ENCODE assay signal across 21 mouse cellular contexts in genomic region chr3:9370096-9370495, GRCm38 (mm10).
A peak's percentile ranks its signal among the peaks of the same experiment; 100 is the strongest.
DNase-seq lines count a peak whose midpoint lies in the region; ATAC-seq and TF ChIP-seq lines count a peak whose summit lies in the region.
"Had no signal": no experiment of that assay in that cellular context is flagged by ENCODE, and none has a peak within 500 bp of the region (broad histone marks: within the 10 kb centered on the region; RNA-seq: fewer than 3 reads in every experiment).

No protein-coding gene starts in this region.

- H3K79me2 ChIP-seq in CH12.LX (replicated peaks; ENCODE audit: control insufficient read depth, extremely low read depth, insufficient read depth, poor library complexity, severe bottlenecking): no peaks in the 10 kb centered on the region

- no peak for DNase-seq in hindbrain, postnatal 0 days (ENCODE audit: low spot score)
- no peak for DNase-seq in lung, embryonic 14.5 days
- no peak for DNase-seq in lung, postnatal 25 days (ENCODE audit: low spot score)
- DNase-seq in CH12.LX (ENCODE audit: extremely low read depth): no peak
- DNase-seq in ZHBTc4 (ENCODE audit: low read depth, low spot score): peak; percentile 51
- no peak for DNase-seq in gastrocnemius, adult 2 months
- no peak for DNase-seq in adrenal gland, postnatal 14 days
- DNase-seq: cerebellum, adult 11 months; cerebellum, postnatal 10 days; kidney, adult 18-20 months; kidney, postnatal 4 days; thymus, adult 2 months had no signal

- H3K4me3 ChIP-seq in hindbrain, postnatal 0 days (ENCODE audit: low read length): no peak overlapping the region
- no peak overlapping the region for H3K4me3 ChIP-seq in hindbrain, embryonic 16.5 days (ENCODE audit: low read length)
- no peak overlapping the region for H3K4me3 ChIP-seq in lung, embryonic 14.5 days (ENCODE audit: low read depth, low read length)
- H3K4me3 ChIP-seq in CH12.LX (replicated peaks in 1 of 3; ENCODE audit: low read depth in 2 of 3, low read length in 2 of 3, poor library complexity in 1 of 3): no peak overlapping the region
- no peak overlapping the region for H3K4me3 ChIP-seq in gastrocnemius, adult 2 months
- H3K4me3 ChIP-seq: embryonic facial prominence, embryonic 12.5 days; forebrain, embryonic 12.5 days; hindbrain, embryonic 15.5 days; left cerebral cortex, adult 2 months; lung, embryonic 15.5 days had no signal

- H3K9me3 ChIP-seq in hindbrain, postnatal 0 days (ENCODE audit: low read length): no peaks in the 10 kb centered on the region; the same call in 1 of the 2 replicates
- H3K9me3 ChIP-seq in hindbrain, embryonic 16.5 days (ENCODE audit: control insufficient read depth, low read length): 0 out of 2 replicates have a peak, but pooled peaks cover 2% of the 10 kb centered on the region
- H3K9me3 ChIP-seq in lung, embryonic 14.5 days (ENCODE audit: low read depth, low read length): no peaks in the 10 kb centered on the region
- peaks cover 3% of the 10 kb centered on the region for H3K9me3 ChIP-seq in CH12.LX (replicated peaks; ENCODE audit: low read length)
- H3K9me3 ChIP-seq: embryonic facial prominence, embryonic 12.5 days; forebrain, embryonic 12.5 days; hindbrain, embryonic 15.5 days; lung, embryonic 15.5 days had no signal

- dilution Hi-C loops in CH12.LX (cut with MboI; ENCODE audit: extremely low pct_ligation_motif_present, extremely low pct_unique_long_range_greater_than_20kb, low sequenced_read_pairs): no loop called here

- no peak overlapping the region for H3K4me2 ChIP-seq in hindbrain, postnatal 0 days (ENCODE audit: low read depth, low read length)
- no peak overlapping the region for H3K4me2 ChIP-seq in hindbrain, embryonic 16.5 days (ENCODE audit: low read length)
- no peak overlapping the region for H3K4me2 ChIP-seq in lung, embryonic 14.5 days
- H3K4me2 ChIP-seq in CH12.LX (ENCODE audit: insufficient read depth, low read depth, poor library complexity, severe bottlenecking): no peak overlapping the region
- H3K4me2 ChIP-seq: embryonic facial prominence, embryonic 12.5 days; forebrain, embryonic 12.5 days; hindbrain, embryonic 15.5 days; lung, embryonic 15.5 days had no signal

- no peak for ATAC-seq in hindbrain, postnatal 0 days
- ATAC-seq in hindbrain, embryonic 16.5 days: no peak
- ATAC-seq in lung, embryonic 14.5 days (ENCODE audit: insufficient read depth): no peak
- ATAC-seq: CD4-positive, CD25-positive, alpha-beta regulatory T cell, adult 4 months; midbrain, embryonic 16.5 days had no signal

- H3K27me3 ChIP-seq in hindbrain, postnatal 0 days (ENCODE audit: insufficient read depth, low read length): no peaks in the 10 kb centered on the region
- no peaks in the 10 kb centered on the region for H3K27me3 ChIP-seq in hindbrain, embryonic 16.5 days (replicated peaks; ENCODE audit: control insufficient read depth, insufficient read depth, low read length)
- H3K27me3 ChIP-seq in lung, embryonic 14.5 days (ENCODE audit: insufficient read depth, low read length): no peaks in the 10 kb centered on the region
- no peaks in the 10 kb centered on the region for H3K27me3 ChIP-seq in CH12.LX (replicated peaks)
- H3K27me3 ChIP-seq: embryonic facial prominence, embryonic 12.5 days; forebrain, embryonic 12.5 days; hindbrain, embryonic 15.5 days; lung, embryonic 15.5 days had no signal

- peak; percentile 31; the same call in 1 of the 2 replicates for TF ChIP-seq CTCF in hindbrain, postnatal 0 days (IDR thresholded peaks at IDR 0.05; ENCODE audit: low read depth)
- TF ChIP-seq CTCF in lung, embryonic 14.5 days (IDR thresholded peaks at IDR 0.05; ENCODE audit: low read depth): peak; percentile 33
- TF ChIP-seq CTCF in CH12.LX (conservative IDR thresholded peaks at IDR 0.05 in 1 of 2, IDR thresholded peaks at IDR 0.05 in 1 of 2; ENCODE audit: low read depth in 2 of 2, low read length in 2 of 2): peak; percentile 9 to 43; a peak in 2 of 4 replicates
- TF ChIP-seq CTCF in gastrocnemius, adult 2 months (IDR thresholded peaks at IDR 0.05): no peak

- TF ChIP-seq RAD21 in CH12.LX (IDR thresholded peaks at IDR 0.05; ENCODE audit: low read depth, low read length): peak; percentile 44

- no peaks in the 10 kb centered on the region for H3K36me3 ChIP-seq in hindbrain, postnatal 0 days (ENCODE audit: insufficient read depth, low read length)
- H3K36me3 ChIP-seq in hindbrain, embryonic 16.5 days (ENCODE audit: control insufficient read depth, insufficient read depth, low read length): no peaks in the 10 kb centered on the region
- H3K36me3 ChIP-seq in lung, embryonic 14.5 days (ENCODE audit: insufficient read depth): no peaks in the 10 kb centered on the region
- H3K36me3 ChIP-seq in CH12.LX (replicated peaks in 1 of 2; ENCODE audit: control insufficient read depth in 1 of 2, insufficient read depth in 1 of 2, low read length in 1 of 2): no peaks in the 10 kb centered on the region
- H3K36me3 ChIP-seq: embryonic facial prominence, embryonic 12.5 days; forebrain, embryonic 12.5 days; hindbrain, embryonic 15.5 days; lung, embryonic 15.5 days had no signal

- 82% methylated on average over 2 of the region's 2 CpGs for WGBS in hindbrain, postnatal 0 days
- WGBS in hindbrain, embryonic 16.5 days: 91% methylated on average over 2 of the region's 2 CpGs
- 81% methylated on average over 2 of the region's 2 CpGs for WGBS in lung, embryonic 14.5 days

- TF ChIP-seq POLR2A in CH12.LX (IDR thresholded peaks at IDR 0.05; ENCODE audit: low read depth, low read length): no peak

- H3K4me1 ChIP-seq in hindbrain, postnatal 0 days (ENCODE audit: insufficient read depth, low read length): no peaks in the 10 kb centered on the region
- H3K4me1 ChIP-seq in hindbrain, embryonic 16.5 days (ENCODE audit: control insufficient read depth, insufficient read depth, low read depth, low read length): no peaks in the 10 kb centered on the region
- H3K4me1 ChIP-seq in lung, embryonic 14.5 days (ENCODE audit: insufficient read depth): no peaks in the 10 kb centered on the region
- H3K4me1 ChIP-seq in CH12.LX (ENCODE audit: control insufficient read depth in 1 of 2, insufficient read depth in 2 of 2): no peaks in the 10 kb centered on the region
- H3K4me1 ChIP-seq: embryonic facial prominence, embryonic 12.5 days; forebrain, embryonic 12.5 days; hindbrain, embryonic 15.5 days; lung, embryonic 15.5 days had no signal

- intact Hi-C loops in gastrocnemius, adult 2 months (cut with DNase I): no loop called here

- no peak overlapping the region for H3K27ac ChIP-seq in hindbrain, postnatal 0 days
- no peak overlapping the region for H3K27ac ChIP-seq in hindbrain, embryonic 16.5 days (ENCODE audit: low read depth, low read length)
- H3K27ac ChIP-seq in lung, embryonic 14.5 days (ENCODE audit: low read depth): no peak overlapping the region
- H3K27ac ChIP-seq in CH12.LX (ENCODE audit: insufficient read depth, low read depth): no peak overlapping the region
- H3K27ac ChIP-seq in gastrocnemius, adult 2 months: no peak overlapping the region
- H3K27ac ChIP-seq: embryonic facial prominence, embryonic 12.5 days; forebrain, embryonic 12.5 days; hindbrain, embryonic 15.5 days; left cerebral cortex, adult 2 months; lung, embryonic 15.5 days; macrophage had no signal

- H3K9ac ChIP-seq in hindbrain, postnatal 0 days (replicated peaks; ENCODE audit: low read length): no peak overlapping the region
- H3K9ac ChIP-seq in hindbrain, embryonic 16.5 days (ENCODE audit: low read depth, low read length): no peak overlapping the region
- H3K9ac ChIP-seq in lung, embryonic 14.5 days: no peak overlapping the region
- H3K9ac ChIP-seq in CH12.LX (ENCODE audit: insufficient read depth, low read depth): no peak overlapping the region
- H3K9ac ChIP-seq: embryonic facial prominence, embryonic 12.5 days; forebrain, embryonic 12.5 days; hindbrain, embryonic 15.5 days; lung, embryonic 15.5 days had no signal

- TF ChIP-seq EP300 in CH12.LX (IDR thresholded peaks at IDR 0.05; ENCODE audit: low read length): no peak

- in situ Hi-C loops in CH12.LX (cut with MboI; ENCODE audit: low pct_ligation_motif_present, low pct_unique_long_range_greater_than_20kb, low sequenced_read_pairs): no loop called here

TF ChIP-seq in CH12.LX, 34 proteins besides CTCF, POLR2A, EP300 and RAD21:
- TF ChIP-seq ZMIZ1 (IDR thresholded peaks at IDR 0.05; ENCODE audit: low read depth, low read length) (no peak), MAZ (IDR thresholded peaks at IDR 0.05; ENCODE audit: low read depth, low read length) (no peak), PAX5 (IDR thresholded peaks at IDR 0.05; ENCODE audit: low read length) (no peak), NRF1 (IDR thresholded peaks at IDR 0.05; ENCODE audit: low read depth, low read length) (no peak), TCF12 (IDR thresholded peaks at IDR 0.05; ENCODE audit: low read depth, low read length) (no peak), UBTF (IDR thresholded peaks at IDR 0.05; ENCODE audit: low read depth, low read length) (no peak), ZNF384 (IDR thresholded peaks at IDR 0.05; ENCODE audit: low read depth, low read length) (no peak), RCOR1 (conservative IDR thresholded peaks at IDR 0.05; ENCODE audit: low read depth, low read length) (no peak), JUND (conservative IDR thresholded peaks at IDR 0.05; ENCODE audit: low read depth, low read length) (no peak), MXI1 (IDR thresholded peaks at IDR 0.05; ENCODE audit: low read depth, low read length) (no peak), HCFC1 (IDR thresholded peaks at IDR 0.05; ENCODE audit: low read depth, low read length) (no peak)
